8 mouse cellular contexts compared by ENCODE assay signal in genomic region chr9:51006846-51007245, GRCm38 (mm10).
A peak's percentile ranks its signal among the peaks of the same experiment; 100 is the strongest.
DNase-seq lines count a peak whose midpoint lies in the region.

No protein-coding gene starts in this region.

- DNase-seq in CD4-positive helper T cell, adult 2 months (ENCODE audit: low read depth, low spot score) = peak; percentile 84
- DNase-seq in MN1 (ENCODE audit: low spot score) = peak; percentile 66
- peak; percentile 79 to 83 for DNase-seq in cerebellum, postnatal 10 days
- peak; percentile 4 to 39 for DNase-seq in frontal cortex, postnatal 25 days (ENCODE audit: low spot score in 2 of 2)
- peak; percentile 65 for DNase-seq in kidney, postnatal 14 days
- DNase-seq in lung, adult 18-20 months = peak; percentile 55 to 72
- peak; percentile 57 for DNase-seq in retina, adult 2 months (ENCODE audit: low read depth, low spot score)
- peak; percentile 45 to 51 for DNase-seq in urinary bladder, postnatal 36 days (ENCODE audit: low spot score in 2 of 2)

Comparison
In these comparisons a context has a peak if more than half of its experiments do, and no peak if none do; other contexts are left out.
1. Peak in every context shown above with its lines: DNase-seq.
2. DNase-seq: peak in every context shown above with its lines; median percentile 84 in CD4-positive helper T cell, adult 2 months; 81 in cerebellum, postnatal 10 days; 66 in MN1; 65 in kidney, postnatal 14 days; 64 in lung, adult 18-20 months; 57 in retina, adult 2 months; 48 in urinary bladder, postnatal 36 days; 22 in frontal cortex, postnatal 25 days.